Mouse (Mus musculus): Measurements from ENCODE around the gene Acod1. TPM values are rescaled to one million over a fixed set of nuclear protein-coding genes. Genes with fewer than 3 reads are reported as not detected.

Acod1 gene
- polyA plus RNA-seq, 1 experiment from 2014 or later, result not detected

- TF ChIP-seq CTCF (IDR thresholded peaks at IDR 0.05; ENCODE audit: low read depth), result no peak
- H3K9me3 ChIP-seq (ENCODE audit: control insufficient read depth), result no peaks in the 10 kb centered on the region
- H3K4me1 ChIP-seq (replicated peaks; ENCODE audit: control insufficient read depth, insufficient read depth, low read length), result no peaks in the 10 kb centered on the region
- no peaks in the 10 kb centered on the region for H3K27me3 ChIP-seq (replicated peaks; ENCODE audit: control insufficient read depth, insufficient read depth, low read length)
- no peak overlapping the region for H3K4me2 ChIP-seq (replicated peaks; ENCODE audit: low read depth)
- no peak overlapping the region for H3K9ac ChIP-seq (ENCODE audit: low read depth, low read length)
- no peak overlapping the region for H3K4me3 ChIP-seq (ENCODE audit: low read depth, low read length)
- no peak for ATAC-seq
- H3K27ac ChIP-seq (ENCODE audit: low read depth, low read length), result no peak overlapping the region
- H3K36me3 ChIP-seq (ENCODE audit: control insufficient read depth, insufficient read depth), result no peaks in the 10 kb centered on the region
- WGBS, result 62% methylated on average over 10 of the region's 10 CpGs
These were observed 13.4 kb upstream of the Acod1 start for GRCm38 (mm10) chr14:103033271-103033823.

GRCm38 (mm10) chr14:103034076-103034475 is 12.7 kb upstream of the Acod1 start:
- no peaks in the 10 kb centered on the region for H3K36me3 ChIP-seq (ENCODE audit: control insufficient read depth, insufficient read depth)
- no peak overlapping the region for H3K27ac ChIP-seq (ENCODE audit: low read depth, low read length)
- H3K4me3 ChIP-seq (ENCODE audit: low read depth, low read length), result no peak overlapping the region
- H3K9me3 ChIP-seq (ENCODE audit: control insufficient read depth), result no peaks in the 10 kb centered on the region
- H3K27me3 ChIP-seq (replicated peaks; ENCODE audit: control insufficient read depth, insufficient read depth, low read length), result no peaks in the 10 kb centered on the region
- no peak overlapping the region for H3K4me2 ChIP-seq (replicated peaks; ENCODE audit: low read depth)
- no peaks in the 10 kb centered on the region for H3K4me1 ChIP-seq (replicated peaks; ENCODE audit: control insufficient read depth, insufficient read depth, low read length)
- TF ChIP-seq CTCF (IDR thresholded peaks at IDR 0.05; ENCODE audit: low read depth), result no peak
- 80% methylated on average over 9 of the region's 9 CpGs for WGBS
- H3K9ac ChIP-seq (ENCODE audit: low read depth, low read length), result no peak overlapping the region
- no peak for ATAC-seq

- Histone ChIP-seq H3K4me2 (replicated peaks; ENCODE audit: low read depth) (no peak overlapping the region), H3K4me3 (ENCODE audit: low read depth, low read length) (no peak overlapping the region), H3K36me3 (ENCODE audit: control insufficient read depth, insufficient read depth) (no peaks in the 10 kb centered on the region), H3K27ac (ENCODE audit: low read depth, low read length) (no peak overlapping the region), H3K4me1 (replicated peaks; ENCODE audit: control insufficient read depth, insufficient read depth, low read length) (no peaks in the 10 kb centered on the region), H3K9ac (ENCODE audit: low read depth, low read length) (no peak overlapping the region), H3K9me3 (ENCODE audit: control insufficient read depth) (no peaks in the 10 kb centered on the region), H3K27me3 (replicated peaks; ENCODE audit: control insufficient read depth, insufficient read depth, low read length) (no peaks in the 10 kb centered on the region)
- TF ChIP-seq CTCF (IDR thresholded peaks at IDR 0.05; ENCODE audit: low read depth), result no peak
- ATAC-seq, result no peak
- WGBS, result 74% methylated on average over 3 of the region's 3 CpGs
These were observed 9.8 kb upstream of the Acod1 start for GRCm38 (mm10) chr14:103037016-103037415.

GRCm38 (mm10) chr14:103048292-103049086 is 1.7 kb downstream of the Acod1 start:
- Histone ChIP-seq H3K36me3 (ENCODE audit: control insufficient read depth, insufficient read depth) (no peaks in the 10 kb centered on the region), H3K4me1 (replicated peaks; ENCODE audit: control insufficient read depth, insufficient read depth, low read length) (no peaks in the 10 kb centered on the region), H3K9me3 (ENCODE audit: control insufficient read depth) (no peaks in the 10 kb centered on the region), H3K9ac (ENCODE audit: low read depth, low read length) (no peak overlapping the region), H3K27me3 (replicated peaks; ENCODE audit: control insufficient read depth, insufficient read depth, low read length) (no peaks in the 10 kb centered on the region), H3K4me2 (replicated peaks; ENCODE audit: low read depth) (no peak overlapping the region), H3K27ac (ENCODE audit: low read depth, low read length) (no peak overlapping the region), H3K4me3 (ENCODE audit: low read depth, low read length) (no peak overlapping the region)
- no peak for ATAC-seq
- 86% methylated on average over 11 of the region's 11 CpGs for WGBS
- TF ChIP-seq CTCF (IDR thresholded peaks at IDR 0.05; ENCODE audit: low read depth), result no peak

- H3K27me3 ChIP-seq (replicated peaks; ENCODE audit: control insufficient read depth, insufficient read depth, low read length), result no peaks in the 10 kb centered on the region
- TF ChIP-seq CTCF (IDR thresholded peaks at IDR 0.05; ENCODE audit: low read depth), result peak; percentile 99
- peak; percentile 60 for ATAC-seq
- no peaks in the 10 kb centered on the region for H3K9me3 ChIP-seq (ENCODE audit: control insufficient read depth)
- WGBS, result 40% methylated on average over 8 of the region's 8 CpGs
- no peaks in the 10 kb centered on the region for H3K36me3 ChIP-seq (ENCODE audit: control insufficient read depth, insufficient read depth)
- no peak overlapping the region for H3K9ac ChIP-seq (ENCODE audit: low read depth, low read length)
- H3K4me1 ChIP-seq (replicated peaks; ENCODE audit: control insufficient read depth, insufficient read depth, low read length), result no peaks in the 10 kb centered on the region
- H3K4me3 ChIP-seq (ENCODE audit: low read depth, low read length), result no peak overlapping the region
- no peak overlapping the region for H3K4me2 ChIP-seq (replicated peaks; ENCODE audit: low read depth)
- no peak overlapping the region for H3K27ac ChIP-seq (ENCODE audit: low read depth, low read length)
These were observed 4.5 kb downstream of the Acod1 start for GRCm38 (mm10) chr14:103051159-103051769.

GRCm38 (mm10) chr14:103054731-103055130 is 8.0 kb downstream of the Acod1 start:
- no peak for ATAC-seq
- no peak overlapping the region for H3K4me3 ChIP-seq (ENCODE audit: low read depth, low read length)
- no peak overlapping the region for H3K27ac ChIP-seq (ENCODE audit: low read depth, low read length)
- no peak for TF ChIP-seq CTCF (IDR thresholded peaks at IDR 0.05; ENCODE audit: low read depth)
- H3K9ac ChIP-seq (ENCODE audit: low read depth, low read length), result no peak overlapping the region
- H3K36me3 ChIP-seq (ENCODE audit: control insufficient read depth, insufficient read depth), result no peaks in the 10 kb centered on the region
- H3K27me3 ChIP-seq (replicated peaks; ENCODE audit: control insufficient read depth, insufficient read depth, low read length), result no peaks in the 10 kb centered on the region
- no peaks in the 10 kb centered on the region for H3K4me1 ChIP-seq (replicated peaks; ENCODE audit: control insufficient read depth, insufficient read depth, low read length)
- H3K9me3 ChIP-seq (ENCODE audit: control insufficient read depth), result no peaks in the 10 kb centered on the region
- WGBS, result 83% methylated on average over 13 of the region's 13 CpGs
- H3K4me2 ChIP-seq (replicated peaks; ENCODE audit: low read depth), result no peak overlapping the region
